Mouse (Mus musculus) left cerebral cortex, adult 18-20 months (tissue): ENCODE measurements at regions not wholly inside any gene's neighbourhood (a gene's known extent, or its start where the extent isn't known, plus 50 kb on each side); places are given as distances from the start of the nearest gene placed in this dataset.

Source experiments
- DNase-seq, 2 experiments: peaks; one replicate each; pipeline ENCODE4 v3.0.0; 2021 to 2022; ENCODE audit warnings: low spot score in 2 of 2, mixed read lengths in 1 of 2

GRCm38 (mm10) chr10:96847433-96848165, 230.8 kb downstream of the Btg1 start:
- DNase-seq: no peak

GRCm38 (mm10) chr10:96848496-96848895, 231.7 kb downstream of the Btg1 start:
- DNase-seq: no peak

GRCm38 (mm10) chr10:96860366-96860765, 243.6 kb downstream of the Btg1 start:
- DNase-seq: no peak

DNA sequence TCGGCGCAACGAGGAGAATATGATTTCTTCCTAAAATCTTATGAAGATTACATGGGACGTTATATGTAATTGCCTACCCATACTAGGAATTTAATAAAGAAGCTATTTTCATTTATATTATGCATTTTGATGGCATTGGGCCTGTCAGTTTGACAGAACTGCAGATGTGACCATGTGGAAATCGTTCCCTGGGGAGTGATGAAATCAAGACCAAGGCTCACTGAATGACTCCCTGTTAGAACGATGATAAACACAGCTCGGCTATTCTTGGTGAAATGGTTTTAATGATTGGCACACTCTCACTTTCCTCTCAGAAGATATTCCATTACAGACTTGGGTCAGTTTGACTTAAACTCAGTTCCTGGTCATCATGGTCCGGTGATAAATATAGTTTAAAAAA, 246.4 kb downstream of the Btg1 start:
- no peak for DNase-seq

DNA sequence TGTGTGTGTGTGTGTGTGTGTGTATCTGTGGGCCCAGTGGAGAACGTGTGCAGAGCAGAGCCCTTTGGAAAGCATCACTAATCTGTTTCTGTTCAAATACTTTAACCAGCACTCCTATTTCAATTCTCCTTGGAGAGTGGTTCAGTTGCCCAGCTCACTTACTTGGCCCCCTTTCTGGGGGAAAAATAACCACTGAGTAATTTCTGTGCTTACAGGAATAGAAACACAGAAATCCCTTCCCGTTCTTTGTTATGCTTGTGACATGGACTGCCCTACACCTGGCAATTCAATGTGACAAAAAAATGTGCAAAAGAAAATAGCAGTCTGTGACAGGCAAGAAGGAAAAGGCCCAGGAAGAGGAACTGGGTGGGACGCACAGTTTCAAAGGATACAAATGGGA, 249.7 kb downstream of the Btg1 start:
- DNase-seq: no peak

GRCm38 (mm10) chr10:96871559-96872160, 254.9 kb downstream of the Btg1 start:
- DNase-seq: no peak

- DNase-seq: no peak
Observed at GRCm38 (mm10) chr10:96874646-96875045, 257.8 kb downstream of the Btg1 start.

DNA sequence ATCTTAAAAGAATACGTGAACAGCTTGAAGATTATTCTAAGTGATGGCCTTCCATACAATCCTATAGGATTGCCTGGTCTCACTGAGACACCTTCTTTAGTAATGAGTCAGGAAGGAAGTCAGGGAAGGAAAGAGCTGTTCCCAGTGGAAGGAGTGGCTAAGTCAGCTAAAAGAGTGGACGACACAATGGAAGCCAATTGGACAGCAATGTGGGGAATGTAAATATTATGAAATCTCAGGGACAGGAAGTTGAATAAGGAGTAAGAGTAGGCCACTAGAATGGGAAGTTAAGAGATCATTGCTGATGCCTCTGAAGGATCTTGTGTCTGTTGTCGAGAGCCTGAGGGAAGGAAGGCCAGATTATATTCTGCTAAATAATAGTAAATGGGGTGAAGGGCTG, 258.9 kb downstream of the Btg1 start:
- no peak for DNase-seq

DNA sequence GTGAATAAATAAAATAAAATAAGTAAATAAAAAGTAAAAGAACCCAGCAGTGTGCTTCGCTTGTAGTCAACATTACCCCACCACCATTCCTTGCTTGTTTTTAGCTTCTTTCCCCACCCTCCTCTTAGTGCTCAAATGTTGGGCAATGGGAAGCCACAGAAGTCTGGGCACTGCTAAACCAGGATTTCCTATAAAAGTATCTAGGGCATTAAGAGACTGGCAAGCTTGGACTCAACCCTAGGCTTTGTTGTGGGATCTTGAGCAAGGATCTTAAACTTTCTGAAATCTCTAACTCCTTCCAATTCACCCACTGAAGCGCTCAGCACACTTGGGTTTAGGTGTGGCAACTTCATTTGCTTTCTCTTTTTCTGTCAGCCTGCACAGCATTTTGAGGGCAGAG, 262.6 kb downstream of the Btg1 start:
- DNase-seq: no peak

- DNase-seq: no peak
Observed at GRCm38 (mm10) chr10:96880771-96881170, 264.0 kb downstream of the Btg1 start.

- DNase-seq: no peak
Observed at GRCm38 (mm10) chr10:96881212-96881611, 264.4 kb downstream of the Btg1 start.

GRCm38 (mm10) chr10:96881660-96882059, 264.9 kb downstream of the Btg1 start:
- DNase-seq: no peak

- no peak for DNase-seq
Observed at GRCm38 (mm10) chr10:96901150-96901549, 284.3 kb downstream of the Btg1 start.

DNA sequence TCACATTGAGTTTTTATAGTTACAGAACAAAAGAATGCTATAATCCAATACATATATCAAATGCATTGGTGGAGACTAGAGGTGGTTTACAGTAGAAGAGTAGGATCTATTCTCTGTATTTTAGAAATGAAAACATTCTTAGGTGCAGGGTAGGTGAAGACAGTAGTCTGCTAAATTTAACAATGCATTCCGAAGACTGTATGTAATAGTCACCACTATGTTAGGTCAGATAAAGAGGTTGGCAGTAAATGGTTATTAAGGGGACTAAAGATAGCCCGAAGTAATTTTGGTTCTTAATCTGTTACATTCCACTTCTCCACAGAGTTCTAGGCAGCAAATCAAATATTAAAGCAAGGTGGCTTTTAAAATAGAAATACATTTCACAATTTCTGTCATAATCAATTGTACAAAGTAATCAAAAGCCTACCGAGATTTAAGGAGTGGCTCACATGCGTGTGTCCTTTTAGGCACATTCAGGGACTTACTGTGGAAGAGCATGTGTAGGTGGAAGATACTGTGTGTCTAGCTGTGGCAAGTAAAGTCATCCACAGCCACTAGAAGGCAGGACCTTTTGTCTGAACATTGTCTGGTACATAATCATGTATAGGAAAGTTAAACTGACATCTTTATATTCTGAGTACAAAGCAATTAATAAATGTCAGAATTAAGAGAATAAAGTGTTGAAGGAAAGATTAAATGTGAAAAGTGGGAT, 288.4 kb downstream of the Btg1 start:
- DNase-seq: no peak

GRCm38 (mm10) chr10:96909661-96910315, 293.0 kb downstream of the Btg1 start:
- DNase-seq: no peak

- peak in 1 of 2 experiments; percentile 4 for DNase-seq
Observed at GRCm38 (mm10) chr10:96921181-96921580, 304.4 kb downstream of the Btg1 start.

DNA sequence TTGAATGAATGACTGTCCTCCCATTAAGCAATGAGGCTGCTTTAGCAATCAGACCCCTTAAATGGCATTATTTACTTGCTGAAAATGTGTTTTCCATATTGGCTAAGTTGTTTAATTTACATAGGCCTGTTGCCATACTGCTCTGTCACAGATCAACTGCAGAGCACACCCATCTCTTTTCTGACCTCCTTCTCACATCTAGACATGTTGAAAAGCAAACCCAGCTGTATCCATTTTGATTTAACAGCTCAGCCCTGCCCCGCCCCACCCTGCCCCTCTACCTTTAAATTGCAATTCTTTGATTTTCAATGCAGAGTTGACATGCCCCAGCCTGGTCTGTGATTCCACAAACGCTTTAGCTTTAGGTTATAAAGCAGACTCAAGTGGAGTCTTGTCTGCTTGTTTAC, 307.5 kb downstream of the Btg1 start:
- DNase-seq: no peak

- no peak for DNase-seq
Observed at GRCm38 (mm10) chr10:96924722-96925121, 307.9 kb downstream of the Btg1 start.

- DNase-seq: no peak
Observed at GRCm38 (mm10) chr10:96925771-96926170, 309.0 kb downstream of the Btg1 start.

DNA sequence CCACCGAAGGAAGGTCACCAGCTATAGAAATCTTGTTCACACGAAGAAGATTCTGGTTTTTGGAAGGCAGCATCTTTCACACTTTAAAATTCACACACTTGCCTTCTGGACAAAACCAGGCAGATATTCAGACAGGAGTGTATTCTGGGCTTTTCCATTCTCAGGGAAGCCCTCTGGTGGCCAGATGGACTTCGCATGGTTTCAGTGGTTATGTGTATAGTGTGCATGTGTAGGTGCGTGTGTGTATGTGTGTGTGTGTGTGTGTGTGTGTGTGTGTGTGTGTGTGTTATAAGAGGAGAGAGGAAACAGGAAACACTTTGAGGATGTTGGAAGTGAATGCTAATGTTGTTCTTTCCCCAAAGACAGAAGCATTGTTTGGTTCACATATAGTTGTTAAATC, 317.9 kb downstream of the Btg1 start:
- DNase-seq: peak; percentile 54 to 56

DNA sequence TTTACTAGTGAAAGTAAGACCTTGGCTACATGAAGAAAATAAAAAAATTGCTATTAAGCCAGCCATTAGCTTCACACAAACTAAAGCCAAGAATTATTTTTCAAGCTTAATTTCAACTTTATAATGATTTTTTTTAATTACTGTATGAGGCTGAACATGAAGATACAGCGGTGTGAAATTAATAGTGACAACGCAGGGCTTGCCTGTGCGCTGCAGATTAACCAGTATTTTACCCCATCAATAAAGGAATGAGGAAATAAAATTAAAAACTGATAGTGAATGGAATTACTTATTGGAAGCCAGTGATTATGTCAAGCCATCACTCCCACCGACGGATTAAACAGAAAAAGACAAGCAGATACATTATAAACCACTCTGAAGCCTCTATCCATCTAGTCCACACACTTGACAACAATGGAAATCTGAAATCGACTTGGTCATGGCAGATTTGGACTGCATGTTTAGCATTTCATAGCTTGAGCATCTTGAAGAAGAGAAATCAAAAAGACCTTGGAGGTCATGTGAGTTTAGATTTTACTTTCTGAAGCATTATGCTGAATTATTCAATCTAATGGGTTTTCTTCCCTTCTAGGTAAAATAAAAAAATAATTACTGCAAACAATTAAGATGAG, 324.2 kb downstream of the Btg1 start:
- no peak for DNase-seq
